Mouse (Mus musculus) liver, embryonic 14.5 days (tissue): ENCODE data around the gene 2210011C24Rik.

Experiments
- CTCF ChIP-seq: IDR thresholded peaks from 2 replicates; pipeline ENCODE4 v1.5.1; 2016; ENCODE audit warnings: antibody characterized with exemption, low read depth, control low read depth
- EP300 ChIP-seq: IDR thresholded peaks from 2 replicates; pipeline ENCODE4 v1.6.1; 2016; ENCODE audit warnings: antibody characterized with exemption, low read depth

DNA sequence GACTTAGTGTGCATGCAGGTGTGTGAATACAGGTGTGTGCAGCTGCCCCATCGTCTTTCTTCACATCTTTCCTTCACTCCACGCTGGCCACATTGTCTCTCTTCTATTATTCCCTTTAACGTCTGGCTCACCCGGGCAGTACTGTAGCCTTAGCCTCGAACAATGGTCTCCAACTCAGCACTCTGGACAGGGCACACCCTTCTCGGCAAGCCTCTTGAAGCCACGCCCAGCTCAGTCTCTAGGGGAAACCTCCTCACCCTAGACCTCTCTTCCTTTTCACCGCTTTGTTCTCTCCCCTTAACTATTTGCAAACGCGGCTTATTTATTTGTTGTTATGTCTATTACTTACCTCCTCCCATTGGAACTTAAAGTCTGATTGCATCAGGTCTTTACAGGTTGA lies 15.5 kb upstream of the 2210011C24Rik start:
- TF ChIP-seq CTCF (no peak), EP300 (no peak)
